Mouse (Mus musculus) midbrain, embryonic 13.5 days (tissue): ENCODE data around the gene Selp. TPM values are rescaled to one million over a fixed set of nuclear protein-coding genes. Genes with fewer than 3 reads are reported as not detected.
A peak's percentile ranks its signal among the peaks of the same experiment; 100 is the strongest.

ENCODE experiments used
- ATAC-seq: fragments of 200-750 bp; cut with Nextera tagmentation; 2 replicates; pipeline ENCODE4 v1.8.0; 2017; ENCODE audit warnings: mild to moderate bottlenecking, moderate TSS enrichment, moderate library complexity
- H3K27ac ChIP-seq: fragments of 300-500 bp; sonication (generic); 2 replicates; pipeline ENCODE4 v1.5.1; 2015; ENCODE audit warnings: inconsistent platforms, mild to moderate bottlenecking, moderate library complexity
- H3K27me3 ChIP-seq: fragments of 300-500 bp; sonication (generic); 2 replicates; pipeline ENCODE4 v1.6.1; 2015; ENCODE audit warnings: mild to moderate bottlenecking, inconsistent platforms
- H3K36me3 ChIP-seq: fragments of 300-500 bp; sonication (generic); 2 replicates; pipeline ENCODE4 v1.6.1; 2015; ENCODE audit warnings: mild to moderate bottlenecking, inconsistent platforms
- H3K4me1 ChIP-seq: fragments of 300-500 bp; sonication (generic); replicated peaks from 2 replicates; pipeline ENCODE4 v1.6.1; 2015; ENCODE audit warnings: inconsistent platforms
- H3K4me2 ChIP-seq: fragments of 300-500 bp; sonication (generic); replicated peaks from 2 replicates; pipeline ENCODE4 v1.6.1; 2015; ENCODE audit warnings: moderate library complexity, mild to moderate bottlenecking, inconsistent platforms
- H3K4me3 ChIP-seq: fragments of 300-500 bp; sonication (generic); replicated peaks from 2 replicates; pipeline ENCODE4 v1.5.1; 2015; ENCODE audit warnings: mild to moderate bottlenecking, inconsistent platforms
- H3K9ac ChIP-seq: fragments of 300-500 bp; sonication (generic); replicated peaks from 2 replicates; pipeline ENCODE4 v1.6.1; 2015; ENCODE audit warnings: mild to moderate bottlenecking, inconsistent platforms
- H3K9me3 ChIP-seq: fragments of 300-500 bp; sonication (generic); 2 replicates; pipeline ENCODE4 v1.6.1; 2016; ENCODE audit warnings: mild to moderate bottlenecking, inconsistent platforms
- WGBS: fragments of 180-500 bp; shearing (Covaris S2); methylation state at CpG from one replicate; pipeline ENCODE4 v1.1.7; 2015; 5-methylcytosine and 5-hydroxymethylcytosine counted together
- polyA plus RNA-seq: library from polyadenylated mRNA; unstranded; fragments of >200 nt; fragmentation: Nextera tagmentation; extraction: Ambion mirVana; gene quantifications from 2 replicates; pipeline ENCODE4 v1.2.1, GENCODE M21; 2015

Selp gene
- polyA plus RNA-seq, 1 experiment from 2014 or later, result 0.04 TPM

DNA sequence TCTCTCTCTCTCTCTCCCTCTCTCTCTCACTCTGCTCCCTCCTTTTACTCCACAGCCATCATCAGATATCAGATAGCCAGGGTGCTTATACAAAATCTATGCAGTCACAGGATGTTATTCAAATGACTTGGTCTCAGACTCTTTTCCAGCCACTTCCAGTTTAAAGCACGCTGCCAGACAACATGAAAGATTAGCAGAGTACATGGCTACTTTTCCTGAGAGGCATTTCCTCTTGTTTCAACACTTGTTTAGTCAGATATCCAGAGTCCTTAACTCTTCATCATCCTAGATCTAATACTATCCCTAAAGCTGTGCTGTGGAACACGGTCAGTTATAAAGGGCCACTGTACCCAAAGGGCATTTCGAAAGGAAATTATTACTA lies 5.7 kb downstream of the Selp start:
- H3K27me3 ChIP-seq, result no peaks in the 10 kb centered on the region
- no peak for ATAC-seq

DNA sequence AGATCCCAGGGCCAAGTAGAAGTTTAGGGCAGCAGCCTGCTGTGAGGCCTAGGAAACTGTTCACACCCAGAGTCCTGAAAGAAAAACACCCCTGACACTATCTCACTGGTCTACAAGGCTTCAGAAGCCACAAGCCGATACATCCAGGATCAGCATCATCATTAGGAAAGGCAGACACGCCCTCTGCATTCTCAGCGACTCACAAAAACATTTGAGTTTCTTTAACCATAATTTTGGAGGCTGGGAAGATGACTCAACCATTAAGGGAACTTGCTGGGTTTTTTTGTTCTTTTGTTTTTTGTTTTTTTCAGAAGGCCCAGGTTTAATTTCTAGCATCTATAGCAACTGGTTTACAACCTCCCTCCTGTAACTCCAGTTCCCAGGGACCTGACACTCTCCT lies 8.8 kb downstream of the Selp start:
- H3K9ac ChIP-seq, result no peak overlapping the region
- H3K27ac ChIP-seq, result no peak overlapping the region
- no peak for ATAC-seq
- no peaks in the 10 kb centered on the region for H3K4me1 ChIP-seq
- no peak overlapping the region for H3K4me2 ChIP-seq
- H3K9me3 ChIP-seq, result no peaks in the 10 kb centered on the region
- H3K4me3 ChIP-seq, result no peak overlapping the region
- 87% methylated on average over 3 of the region's 3 CpGs for WGBS
- no peaks in the 10 kb centered on the region for H3K36me3 ChIP-seq
- H3K27me3 ChIP-seq, result no peaks in the 10 kb centered on the region

More for the DNA sequence above, 5.7 kb downstream of the Selp start:
- Histone ChIP-seq H3K4me1 (no peaks in the 10 kb centered on the region), H3K9me3 (no peaks in the 10 kb centered on the region), H3K4me3 (no peak overlapping the region), H3K4me2 (no peak overlapping the region), H3K27ac (no peak overlapping the region), H3K9ac (no peak overlapping the region), H3K36me3 (no peaks in the 10 kb centered on the region)
- 93% methylated on average over 3 of the region's 3 CpGs for WGBS

DNA sequence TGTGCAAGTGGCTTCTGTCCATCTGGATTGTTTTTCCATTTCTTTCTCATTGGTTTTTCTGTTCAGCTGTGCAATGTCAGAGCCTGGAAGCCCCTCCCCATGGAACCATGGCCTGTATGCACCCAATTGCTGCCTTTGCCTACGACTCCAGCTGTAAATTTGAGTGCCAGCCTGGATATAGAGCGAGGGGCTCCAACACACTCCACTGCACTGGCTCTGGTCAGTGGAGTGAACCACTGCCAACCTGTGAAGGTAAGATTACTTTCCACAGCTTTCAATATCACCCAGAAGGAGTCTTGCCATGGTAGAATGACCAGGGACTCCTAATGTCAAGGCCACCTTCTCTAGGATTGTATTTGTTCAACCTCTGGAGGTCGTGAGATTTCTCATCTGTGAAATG lies 14.9 kb downstream of the Selp start:
- no peak for ATAC-seq
- Histone ChIP-seq H3K27ac (no peak overlapping the region), H3K36me3 (no peaks in the 10 kb centered on the region), H3K9me3 (no peaks in the 10 kb centered on the region), H3K9ac (no peak overlapping the region), H3K4me2 (no peak overlapping the region), H3K4me3 (no peak overlapping the region), H3K4me1 (no peaks in the 10 kb centered on the region), H3K27me3 (no peaks in the 10 kb centered on the region)
- WGBS, result 76% methylated on average over 3 of the region's 3 CpGs

DNA sequence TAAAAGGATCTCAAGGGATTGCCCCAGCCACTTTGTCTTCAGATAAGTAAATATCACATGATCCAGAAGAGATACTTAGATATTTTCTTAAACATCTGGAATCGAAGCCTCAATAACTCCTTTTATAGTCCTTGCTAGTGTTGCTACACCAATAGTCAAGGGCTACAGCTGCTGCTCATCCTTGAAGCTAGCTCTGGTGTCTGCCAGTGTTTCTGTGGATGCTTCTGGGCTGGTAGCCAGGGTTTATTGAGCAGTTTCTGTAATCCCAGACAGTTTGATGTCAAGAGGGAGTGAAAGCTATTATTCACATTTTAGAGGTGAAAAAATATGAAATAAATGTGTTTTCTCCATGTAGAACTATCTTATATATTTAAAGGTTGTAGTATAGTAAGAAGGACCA lies 17.5 kb downstream of the Selp start:
- Histone ChIP-seq H3K36me3 (no peaks in the 10 kb centered on the region), H3K27me3 (no peaks in the 10 kb centered on the region), H3K27ac (no peak overlapping the region), H3K4me3 (no peak overlapping the region), H3K9me3 (no peaks in the 10 kb centered on the region), H3K4me1 (no peaks in the 10 kb centered on the region), H3K9ac (no peak overlapping the region), H3K4me2 (no peak overlapping the region)
- WGBS, result 82% methylated on average over 1 of the region's 1 CpGs
- ATAC-seq, result no peak

DNA sequence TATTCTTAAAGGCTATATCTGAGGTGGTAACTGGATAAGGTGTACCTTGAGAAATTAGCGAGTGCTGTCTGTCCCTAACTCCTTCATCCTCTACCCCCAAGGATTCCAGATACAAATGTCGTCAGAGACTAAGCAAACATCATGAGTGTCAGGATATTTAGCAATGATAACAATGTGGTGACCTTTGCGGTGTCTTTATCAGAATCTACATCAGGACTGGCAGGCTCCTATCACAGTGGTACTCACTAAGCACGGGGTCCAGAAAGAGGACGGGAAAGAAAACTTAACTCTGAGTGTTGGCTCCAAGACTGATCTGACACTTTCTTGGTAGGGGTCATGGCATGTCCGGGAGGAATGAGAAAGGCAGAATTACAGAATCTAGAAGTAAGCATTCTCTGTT lies 19.0 kb downstream of the Selp start:
- Histone ChIP-seq H3K27me3 (no peaks in the 10 kb centered on the region), H3K4me2 (no peak overlapping the region), H3K9me3 (no peaks in the 10 kb centered on the region), H3K36me3 (no peaks in the 10 kb centered on the region), H3K9ac (no peak overlapping the region), H3K27ac (no peak overlapping the region), H3K4me3 (no peak overlapping the region), H3K4me1 (no peaks in the 10 kb centered on the region)
- ATAC-seq, result no peak
- 84% methylated on average over 6 of the region's 6 CpGs for WGBS

DNA sequence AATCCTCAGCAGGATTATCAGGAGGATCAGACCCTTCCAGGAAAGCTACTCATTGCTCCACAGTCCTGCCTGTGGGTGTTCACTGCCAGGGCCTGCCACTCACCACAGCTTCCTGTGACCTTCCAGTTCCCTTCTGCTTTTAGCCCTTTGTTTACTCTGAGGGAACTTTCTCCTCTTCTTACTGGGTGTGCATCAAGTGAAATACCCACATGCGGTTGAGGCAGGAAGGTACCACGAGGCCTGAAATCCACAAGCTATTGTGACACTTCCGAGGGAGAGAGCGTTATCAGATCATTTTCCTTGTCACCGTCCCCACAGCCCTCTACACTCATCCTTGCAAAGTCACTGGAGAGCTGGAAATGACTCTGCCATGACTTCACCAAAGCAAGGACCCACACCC lies 20.3 kb downstream of the Selp start:
- H3K9ac ChIP-seq, result no peak overlapping the region
- H3K4me2 ChIP-seq, result no peak overlapping the region
- H3K4me1 ChIP-seq, result no peaks in the 10 kb centered on the region
- H3K36me3 ChIP-seq, result no peaks in the 10 kb centered on the region
- no peak for ATAC-seq
- H3K27ac ChIP-seq, result no peak overlapping the region
- no peaks in the 10 kb centered on the region for H3K9me3 ChIP-seq
- H3K27me3 ChIP-seq, result no peaks in the 10 kb centered on the region
- no peak overlapping the region for H3K4me3 ChIP-seq
- WGBS, result 70% methylated on average over 5 of the region's 5 CpGs

DNA sequence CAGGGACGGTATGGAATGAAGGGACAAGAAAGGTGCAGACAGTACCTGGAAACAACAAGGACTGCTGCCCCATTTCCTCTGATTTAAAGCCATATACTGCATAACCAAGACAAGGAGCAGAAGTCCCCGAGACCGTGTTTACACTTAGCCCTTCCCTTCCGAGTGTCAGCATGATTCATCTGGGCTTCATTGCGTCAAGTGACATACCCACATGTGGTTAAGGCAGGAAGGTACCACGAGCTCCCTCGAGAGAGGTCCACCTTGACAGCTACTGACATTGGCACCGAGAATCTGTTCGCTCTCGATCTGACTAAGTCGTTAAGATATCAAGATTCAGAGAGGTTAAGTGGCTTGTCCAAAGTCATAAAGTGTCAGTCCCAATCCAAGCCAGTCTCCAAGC lies 20.9 kb downstream of the Selp start:
- Histone ChIP-seq H3K36me3 (no peaks in the 10 kb centered on the region), H3K4me1 (no peaks in the 10 kb centered on the region), H3K4me2 (no peak overlapping the region), H3K9me3 (no peaks in the 10 kb centered on the region), H3K27me3 (no peaks in the 10 kb centered on the region), H3K9ac (no peak overlapping the region), H3K27ac (no peak overlapping the region), H3K4me3 (no peak overlapping the region)
- WGBS, result 84% methylated on average over 11 of the region's 11 CpGs
- no peak for ATAC-seq

DNA sequence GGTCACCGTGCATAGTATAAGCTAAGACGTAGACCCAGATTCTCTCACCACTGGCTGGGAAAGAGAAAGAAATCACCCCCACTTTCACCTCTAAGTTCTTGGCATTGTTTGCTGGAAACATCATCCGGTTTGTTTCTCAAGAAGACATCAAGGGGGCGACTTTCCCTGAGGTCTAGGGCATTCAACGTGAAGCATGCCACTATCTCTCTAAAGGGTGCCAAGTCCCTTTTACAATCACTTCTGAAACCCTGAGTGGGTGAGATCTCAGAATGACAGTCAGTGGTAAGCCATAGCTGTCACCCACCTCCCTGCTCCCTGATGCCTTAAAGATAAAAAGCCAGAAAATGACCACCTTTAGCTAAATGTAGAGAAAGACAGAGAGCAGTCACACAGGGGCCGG lies 21.6 kb downstream of the Selp start:
- no peaks in the 10 kb centered on the region for H3K36me3 ChIP-seq
- ATAC-seq, result no peak
- WGBS, result 81% methylated on average over 6 of the region's 6 CpGs
- no peak overlapping the region for H3K9ac ChIP-seq
- no peaks in the 10 kb centered on the region for H3K4me1 ChIP-seq
- H3K4me2 ChIP-seq, result no peak overlapping the region
- no peak overlapping the region for H3K4me3 ChIP-seq
- H3K27me3 ChIP-seq, result no peaks in the 10 kb centered on the region
- no peak overlapping the region for H3K27ac ChIP-seq
- H3K9me3 ChIP-seq, result no peaks in the 10 kb centered on the region

DNA sequence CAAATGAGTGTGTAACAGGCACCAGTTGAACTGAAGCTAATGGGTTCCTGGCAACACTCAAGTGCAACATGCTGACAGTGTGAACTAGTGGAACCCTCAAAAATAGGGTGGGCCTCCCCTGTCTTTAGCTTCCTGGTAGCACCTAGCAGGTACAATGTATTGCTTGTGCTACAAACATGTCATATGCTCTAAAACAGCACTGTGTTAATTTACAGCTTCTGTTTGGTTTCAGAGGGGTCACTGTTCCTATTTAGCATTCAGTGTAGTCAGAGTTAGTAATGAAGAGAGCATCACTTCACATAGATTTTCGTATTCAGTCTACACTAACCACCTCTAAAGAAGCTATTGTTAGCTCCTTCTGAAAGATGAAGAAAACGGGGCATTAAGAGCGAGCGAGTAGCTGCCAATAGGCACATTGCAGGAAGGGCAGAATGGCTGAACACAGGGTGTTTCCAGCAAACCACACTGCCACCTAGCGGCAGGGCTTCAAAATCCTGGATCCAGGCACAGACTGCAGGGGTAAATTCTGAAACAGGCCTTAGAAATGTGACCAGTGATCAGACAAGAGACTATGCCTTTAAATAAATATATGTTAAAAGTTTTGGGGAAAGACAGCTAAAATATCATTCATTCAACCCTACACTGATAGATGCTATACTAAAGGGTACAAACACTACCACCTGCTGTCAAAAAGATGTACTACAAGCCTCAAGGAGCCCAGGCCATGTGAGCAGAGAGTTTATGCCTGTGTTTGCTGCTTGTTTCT lies 23.5 kb downstream of the Selp start:
- Histone ChIP-seq H3K36me3 (no peaks in the 10 kb centered on the region), H3K9ac (no peak overlapping the region), H3K4me2 (0 out of 2 replicates have a peak overlapping the region, but pooled peaks have one; percentile 10), H3K27ac (no peak overlapping the region), H3K4me1 (no peaks in the 10 kb centered on the region), H3K9me3 (no peaks in the 10 kb centered on the region), H3K27me3 (no peaks in the 10 kb centered on the region), H3K4me3 (no peak overlapping the region)
- WGBS, result 7% methylated on average over 5 of the region's 5 CpGs
- peak; percentile 91 for ATAC-seq

DNA sequence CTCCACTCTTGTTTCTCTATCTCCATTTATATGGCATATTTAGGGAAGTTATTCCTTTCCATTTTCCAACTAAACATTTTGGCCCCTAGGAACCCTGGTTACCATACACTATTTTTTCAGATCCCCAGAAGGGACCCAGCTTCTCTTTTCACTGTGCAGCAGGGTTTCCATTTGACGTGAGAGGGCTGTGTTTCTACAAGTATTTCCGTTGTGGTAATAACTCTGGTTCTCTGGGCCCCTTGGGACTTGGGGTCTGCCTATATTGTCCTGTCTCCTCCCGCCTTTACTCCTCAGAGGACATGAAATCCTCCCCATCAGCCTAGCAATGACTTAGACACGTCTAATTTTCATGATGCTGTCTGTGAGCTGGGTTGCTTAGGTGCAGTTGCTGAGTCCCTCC lies 24.4 kb downstream of the Selp start:
- ATAC-seq, result no peak
- Histone ChIP-seq H3K9me3 (no peaks in the 10 kb centered on the region), H3K4me1 (no peaks in the 10 kb centered on the region), H3K4me3 (no peak overlapping the region), H3K4me2 (no peak overlapping the region), H3K9ac (no peak overlapping the region), H3K27me3 (no peaks in the 10 kb centered on the region), H3K27ac (no peak overlapping the region), H3K36me3 (no peaks in the 10 kb centered on the region)
- WGBS, result 76% methylated on average over 4 of the region's 4 CpGs

DNA sequence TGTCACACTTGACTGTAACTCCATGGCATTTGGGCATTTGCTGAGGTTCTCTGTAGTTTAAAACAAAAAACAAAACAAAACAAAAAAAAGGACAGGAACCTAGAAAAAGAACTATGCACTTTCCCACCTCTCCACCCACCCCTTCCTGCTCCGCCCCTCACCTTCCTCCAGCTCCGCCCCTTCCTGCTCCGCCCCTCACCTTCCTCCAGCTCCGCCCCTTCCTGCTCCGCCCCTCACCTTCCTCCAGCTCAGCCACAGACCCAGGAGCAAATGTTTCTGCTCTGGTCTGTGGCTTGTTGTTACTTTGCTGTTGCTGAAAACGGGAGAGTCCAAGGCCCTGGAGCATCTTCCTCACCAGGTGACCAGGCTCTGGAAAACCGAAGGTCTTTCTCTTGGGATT lies 34.0 kb downstream of the Selp start:
- no peak overlapping the region for H3K4me3 ChIP-seq
- no peak for ATAC-seq
- no peaks in the 10 kb centered on the region for H3K9me3 ChIP-seq
- no peak overlapping the region for H3K27ac ChIP-seq
- WGBS, result 98% methylated on average over 7 of the region's 7 CpGs
- H3K4me1 ChIP-seq, result 0 out of 2 replicates have a peak, but pooled peaks cover 5% of the 10 kb centered on the region
- no peak overlapping the region for H3K9ac ChIP-seq
- H3K4me2 ChIP-seq, result no peak overlapping the region
- no peaks in the 10 kb centered on the region for H3K27me3 ChIP-seq
- no peaks in the 10 kb centered on the region for H3K36me3 ChIP-seq

DNA sequence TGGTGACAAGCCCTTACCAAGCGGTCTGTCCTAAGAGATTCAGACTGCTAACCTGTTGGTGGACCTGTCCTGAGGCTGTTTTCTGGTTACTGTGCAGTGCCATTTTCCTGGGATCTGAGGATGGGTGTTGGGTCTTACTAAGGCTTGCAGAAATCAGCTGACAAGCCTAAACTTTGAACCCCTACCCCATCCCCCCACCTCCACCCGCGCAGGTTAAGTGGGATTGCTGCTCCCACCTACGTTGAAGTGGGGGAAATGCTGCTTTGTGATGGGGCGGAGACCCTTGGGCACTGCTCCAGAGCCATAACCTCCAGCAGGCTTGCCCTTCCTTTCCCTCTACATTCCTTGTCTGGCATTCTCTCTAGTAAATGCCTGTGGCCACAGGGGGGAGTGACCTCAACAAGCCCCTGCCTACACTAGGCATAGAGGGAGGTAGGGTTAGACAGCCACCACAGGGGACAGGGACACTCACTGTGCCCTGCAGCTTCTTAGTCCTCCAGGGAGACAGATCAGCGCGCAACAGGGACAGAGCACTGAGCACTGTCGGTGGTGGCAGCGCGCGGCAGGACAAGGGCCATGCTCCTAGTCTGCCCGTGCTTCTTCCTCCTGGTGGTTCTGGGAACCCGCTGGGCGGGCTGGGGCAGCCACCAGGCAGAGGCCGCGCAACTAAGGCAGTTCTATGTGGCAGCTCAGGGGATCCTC lies 36.5 kb downstream of the Selp start, which contains the start of gene F5:
Gene F5, plus strand, starts transcription at position 452 of the 702 bp plus-strand sequence.
- no peaks in the 10 kb centered on the region for H3K27me3 ChIP-seq
- H3K27ac ChIP-seq, result no peak within 1 kb of the TSS
- H3K9me3 ChIP-seq, result no peaks in the 10 kb centered on the region
- H3K9ac ChIP-seq, result no peak within 1 kb of the TSS
- peak; percentile 50 for ATAC-seq
- H3K4me2 ChIP-seq, result no peak within 1 kb of the TSS
- WGBS, result 12% methylated on average over 16 of the region's 16 CpGs
- H3K4me1 ChIP-seq, result 0 out of 2 replicates have a peak, but pooled peaks cover 5% of the 10 kb centered on the region
- H3K4me3 ChIP-seq, result no peak within 1 kb of the TSS
- no peaks in the 10 kb centered on the region for H3K36me3 ChIP-seq
